Mouse (Mus musculus): ENCODE measurements around the gene Stk31. TPM values are rescaled to one million over a fixed set of nuclear protein-coding genes. Genes with fewer than 3 reads are reported as not detected.

The Stk31 gene
- total RNA-seq, 4 experiments from 2014 or later, result 0.18 to 0.54 (median 0.27) TPM

Other genes with a start within 250 kb of the Stk31 start
- under 1 TPM in 2 of 4 experiments, not detected in 2; 0.05 to 0.12 TPM for gene Igf2bp3, start 180.6 kb upstream of the Stk31 start, total RNA-seq (2022)
- 10 to 100 TPM; 55.9 to 86.1 (median 66.6) TPM for gene Tra2a, start 131.6 kb upstream of the Stk31 start, total RNA-seq (2022)
- 10 to 100 TPM; 15.8 to 21.2 (median 18.8) TPM for gene Ccdc126, start 76.3 kb upstream of the Stk31 start, total RNA-seq (2022)
- gene Fam221a, start 27.9 kb upstream of the Stk31 start, total RNA-seq (2022), result 1 to 10 TPM; 1.4 to 3.5 (median 2.4) TPM

All from adrenal gland, adult 8-10 months (tissue).